Mouse (Mus musculus): ENCODE data around the gene Nubp1. TPM values are rescaled to one million over a fixed set of nuclear protein-coding genes. Genes with fewer than 3 reads are reported as not detected.

The Nubp1 gene
- polyA plus RNA-seq (2015; fragmentation: Nextera tagmentation; extraction: Ambion mirVana) = 46.3 and 54.1 TPM in 2 replicates

DNA sequence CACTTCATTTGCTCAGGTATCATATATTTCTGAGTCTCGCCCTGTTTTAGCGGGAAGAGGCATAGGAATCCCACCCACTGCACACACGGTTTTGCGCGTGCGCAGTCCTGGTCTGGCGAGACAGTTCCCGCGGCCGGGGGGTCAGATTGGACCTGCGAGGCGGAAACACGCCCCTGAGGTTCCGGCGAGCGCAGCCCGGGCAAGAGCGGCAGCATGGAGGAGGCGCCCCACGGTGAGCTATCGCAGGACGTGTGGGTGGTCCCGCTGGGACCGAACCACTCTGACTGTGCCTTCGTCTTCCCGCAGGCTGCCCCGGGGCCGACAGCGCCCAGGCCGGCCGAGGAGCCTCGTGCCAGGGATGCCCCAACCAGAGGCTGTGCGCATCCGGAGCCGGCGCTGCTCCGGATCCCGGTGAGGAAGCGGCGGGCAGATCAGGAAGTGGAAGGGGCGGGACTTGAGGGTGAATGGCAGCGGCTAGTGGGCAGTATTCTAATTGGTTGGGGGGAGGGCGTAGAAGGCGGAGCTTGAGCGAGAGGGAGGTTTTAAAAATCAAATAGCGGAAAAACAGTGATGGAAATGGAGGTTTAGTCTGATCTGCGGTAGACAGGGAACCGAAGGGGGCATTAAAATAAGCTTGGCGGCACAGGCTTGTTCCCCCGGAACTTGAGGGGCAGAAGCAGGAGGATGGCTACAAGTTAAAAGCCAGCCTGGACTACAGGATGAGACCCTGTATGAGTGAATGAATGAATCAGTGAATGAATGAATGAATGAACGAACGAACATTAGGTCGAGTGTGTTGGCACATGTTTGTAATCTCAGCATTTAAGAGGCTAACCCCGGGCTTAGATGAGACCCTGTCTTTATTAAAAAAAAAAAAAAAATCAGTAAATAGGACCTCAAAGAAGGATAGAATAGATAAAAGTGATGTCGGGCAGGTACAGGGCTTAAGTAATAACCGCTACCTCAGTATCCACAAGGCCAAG lies at the start of gene Nubp1:
Nubp1 (plus strand) TSS at position 185 of the 983 bp plus-strand sequence.
- peak; percentile 98 for ATAC-seq
- H3K4me3 ChIP-seq (ENCODE audit: low read length) = peak within 1 kb of the TSS; percentile 83
- H3K9ac ChIP-seq (ENCODE audit: low read depth, low read length) = peak within 1 kb of the TSS; percentile 86
- 0 out of 2 replicates have a peak, but pooled peaks cover 2% of the 10 kb centered on the region for H3K9me3 ChIP-seq (ENCODE audit: control insufficient read depth, low read length)
- WGBS = 2% methylated on average over 55 of the region's 56 CpGs
- peaks cover 5% of the 10 kb centered on the region; the same call in 1 of the 2 replicates for H3K27me3 ChIP-seq (replicated peaks; ENCODE audit: control insufficient read depth, insufficient read depth, low read length)
- H3K36me3 ChIP-seq (ENCODE audit: control insufficient read depth, insufficient read depth, low read length) = peaks cover 4% of the 10 kb centered on the region
- peaks cover 9% of the 10 kb centered on the region for H3K4me1 ChIP-seq (ENCODE audit: control insufficient read depth, insufficient read depth, low read depth, low read length)
- peak within 1 kb of the TSS; percentile 59 for H3K4me2 ChIP-seq (ENCODE audit: low read length)
- H3K27ac ChIP-seq (ENCODE audit: low read depth, low read length) = peak within 1 kb of the TSS; percentile 97

GRCm38 (mm10) chr16:10363061-10363460 lies 48.7 kb upstream of the Nubp1 start:
- Histone ChIP-seq H3K4me2 (ENCODE audit: low read length) (no peak overlapping the region), H3K27me3 (replicated peaks; ENCODE audit: control insufficient read depth, insufficient read depth, low read length) (no peaks in the 10 kb centered on the region), H3K36me3 (ENCODE audit: control insufficient read depth, insufficient read depth, low read length) (no peaks in the 10 kb centered on the region), H3K4me3 (ENCODE audit: low read length) (no peak overlapping the region), H3K9ac (ENCODE audit: low read depth, low read length) (no peak overlapping the region), H3K4me1 (ENCODE audit: control insufficient read depth, insufficient read depth, low read depth, low read length) (peaks cover under 1% of the 10 kb centered on the region; the same call in 1 of the 2 replicates), H3K27ac (ENCODE audit: low read depth, low read length) (no peak overlapping the region), H3K9me3 (ENCODE audit: control insufficient read depth, low read length) (no peaks in the 10 kb centered on the region)
- no peak for ATAC-seq
- WGBS = 43% methylated on average over 1 of the region's 1 CpGs

GRCm38 (mm10) chr16:10365796-10366195 lies 46.0 kb upstream of the Nubp1 start:
- Histone ChIP-seq H3K4me3 (ENCODE audit: low read length) (no peak overlapping the region), H3K4me1 (ENCODE audit: control insufficient read depth, insufficient read depth, low read depth, low read length) (peaks cover 2% of the 10 kb centered on the region; the same call in 1 of the 2 replicates), H3K9ac (ENCODE audit: low read depth, low read length) (no peak overlapping the region), H3K27me3 (replicated peaks; ENCODE audit: control insufficient read depth, insufficient read depth, low read length) (no peaks in the 10 kb centered on the region), H3K36me3 (ENCODE audit: control insufficient read depth, insufficient read depth, low read length) (no peaks in the 10 kb centered on the region), H3K27ac (ENCODE audit: low read depth, low read length) (peak overlapping the region; percentile 61), H3K4me2 (ENCODE audit: low read length) (no peak overlapping the region), H3K9me3 (ENCODE audit: control insufficient read depth, low read length) (no peaks in the 10 kb centered on the region)
- ATAC-seq = no peak
- WGBS = 83% methylated on average over 4 of the region's 4 CpGs

DNA sequence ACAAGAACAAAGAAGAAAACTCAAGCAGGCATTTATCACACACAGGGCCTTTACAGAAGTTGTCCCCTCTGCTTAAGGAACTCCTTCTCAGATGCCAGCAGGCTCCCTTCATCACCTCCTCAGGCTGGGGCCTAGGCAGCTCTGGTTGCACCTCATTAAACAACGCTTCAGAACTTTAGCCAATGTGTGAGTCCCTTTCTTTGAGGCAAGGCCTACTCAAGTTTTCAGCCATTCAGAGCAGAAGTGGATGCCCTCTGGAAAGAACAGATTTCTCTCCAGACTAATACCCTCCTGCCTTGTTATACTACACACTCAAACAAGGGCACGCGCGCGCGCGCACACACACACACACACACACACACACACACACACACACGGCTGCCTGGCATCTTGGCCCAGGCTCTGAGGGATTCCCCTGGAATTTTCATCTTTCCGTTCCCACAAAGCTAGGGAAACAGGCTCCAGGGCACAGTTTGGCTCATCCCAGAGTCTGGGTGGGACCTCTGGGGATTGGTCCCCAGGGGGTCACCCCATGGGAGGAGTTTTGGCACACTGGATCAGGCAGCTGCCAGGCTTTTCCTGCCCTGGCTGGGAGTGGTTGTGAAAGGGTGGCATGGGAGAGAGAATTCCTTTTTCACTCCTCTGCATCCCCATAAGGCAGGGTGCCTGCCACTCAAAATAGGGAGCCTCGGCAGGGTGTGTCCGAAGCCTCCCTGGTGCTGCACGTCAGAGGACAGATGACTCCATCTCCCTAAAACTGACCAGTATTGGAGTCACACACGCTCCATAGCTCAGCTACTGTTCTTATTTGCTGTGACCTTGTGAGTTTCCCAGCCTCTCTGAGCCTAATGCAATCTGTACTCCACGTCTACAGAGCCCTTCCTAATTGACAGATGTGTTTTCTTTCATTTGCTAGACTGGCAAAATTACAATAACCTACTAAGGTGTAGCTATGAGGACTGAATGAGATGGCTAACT lies 45.2 kb upstream of the Nubp1 start:
- ATAC-seq = peak; percentile 78
- Histone ChIP-seq H3K27ac (ENCODE audit: low read depth, low read length) (peak overlapping the region; percentile 61), H3K9ac (ENCODE audit: low read depth, low read length) (no peak overlapping the region), H3K36me3 (ENCODE audit: control insufficient read depth, insufficient read depth, low read length) (no peaks in the 10 kb centered on the region), H3K4me3 (ENCODE audit: low read length) (no peak overlapping the region), H3K27me3 (replicated peaks; ENCODE audit: control insufficient read depth, insufficient read depth, low read length) (no peaks in the 10 kb centered on the region), H3K4me1 (ENCODE audit: control insufficient read depth, insufficient read depth, low read depth, low read length) (peaks cover 2% of the 10 kb centered on the region; the same call in 1 of the 2 replicates), H3K4me2 (ENCODE audit: low read length) (no peak overlapping the region), H3K9me3 (ENCODE audit: control insufficient read depth, low read length) (no peaks in the 10 kb centered on the region)
- 71% methylated on average over 14 of the region's 14 CpGs for WGBS

DNA sequence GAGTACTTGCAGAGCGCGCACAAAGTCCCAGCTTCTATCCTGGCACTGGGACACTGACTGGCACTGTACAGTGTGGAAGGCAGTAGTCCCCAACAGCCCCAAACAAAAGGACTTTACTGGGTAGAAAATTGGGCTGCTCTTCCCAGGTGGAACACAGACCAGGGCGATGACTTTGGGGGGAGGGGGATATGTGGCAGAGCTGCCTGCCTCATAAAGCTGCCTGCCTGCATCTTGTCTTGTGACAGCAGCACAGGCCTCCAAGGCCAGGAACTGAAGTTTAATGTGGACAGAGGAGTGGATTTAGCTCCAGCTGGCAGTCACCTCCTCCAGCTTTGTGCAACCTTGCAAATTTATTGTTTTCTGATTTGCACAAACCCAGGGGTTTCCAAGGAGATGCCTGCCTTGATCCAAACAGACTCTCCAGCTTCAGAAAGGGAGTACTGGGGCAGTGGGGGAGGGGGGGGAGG lies 42.2 kb upstream of the Nubp1 start:
- no peaks in the 10 kb centered on the region for H3K36me3 ChIP-seq (ENCODE audit: control insufficient read depth, insufficient read depth, low read length)
- peak overlapping the region; percentile 61 for H3K27ac ChIP-seq (ENCODE audit: low read depth, low read length)
- no peaks in the 10 kb centered on the region for H3K9me3 ChIP-seq (ENCODE audit: control insufficient read depth, low read length)
- no peak overlapping the region for H3K4me3 ChIP-seq (ENCODE audit: low read length)
- H3K9ac ChIP-seq (ENCODE audit: low read depth, low read length) = no peak overlapping the region
- peaks cover 4% of the 10 kb centered on the region for H3K4me1 ChIP-seq (ENCODE audit: control insufficient read depth, insufficient read depth, low read depth, low read length)
- ATAC-seq = peak; percentile 85
- H3K27me3 ChIP-seq (replicated peaks; ENCODE audit: control insufficient read depth, insufficient read depth, low read length) = no peaks in the 10 kb centered on the region
- 41% methylated on average over 3 of the region's 3 CpGs for WGBS
- no peak overlapping the region for H3K4me2 ChIP-seq (ENCODE audit: low read length)

GRCm38 (mm10) chr16:10369996-10370395 lies 41.8 kb upstream of the Nubp1 start:
- Histone ChIP-seq H3K4me1 (ENCODE audit: control insufficient read depth, insufficient read depth, low read depth, low read length) (peaks cover 6% of the 10 kb centered on the region), H3K4me3 (ENCODE audit: low read length) (no peak overlapping the region), H3K27ac (ENCODE audit: low read depth, low read length) (peak overlapping the region; percentile 48; the same call in 1 of the 2 replicates), H3K27me3 (replicated peaks; ENCODE audit: control insufficient read depth, insufficient read depth, low read length) (no peaks in the 10 kb centered on the region), H3K9ac (ENCODE audit: low read depth, low read length) (no peak overlapping the region), H3K9me3 (ENCODE audit: control insufficient read depth, low read length) (no peaks in the 10 kb centered on the region), H3K4me2 (ENCODE audit: low read length) (no peak overlapping the region), H3K36me3 (ENCODE audit: control insufficient read depth, insufficient read depth, low read length) (no peaks in the 10 kb centered on the region)
- ATAC-seq = no peak
- 62% methylated on average over 1 of the region's 1 CpGs for WGBS

DNA sequence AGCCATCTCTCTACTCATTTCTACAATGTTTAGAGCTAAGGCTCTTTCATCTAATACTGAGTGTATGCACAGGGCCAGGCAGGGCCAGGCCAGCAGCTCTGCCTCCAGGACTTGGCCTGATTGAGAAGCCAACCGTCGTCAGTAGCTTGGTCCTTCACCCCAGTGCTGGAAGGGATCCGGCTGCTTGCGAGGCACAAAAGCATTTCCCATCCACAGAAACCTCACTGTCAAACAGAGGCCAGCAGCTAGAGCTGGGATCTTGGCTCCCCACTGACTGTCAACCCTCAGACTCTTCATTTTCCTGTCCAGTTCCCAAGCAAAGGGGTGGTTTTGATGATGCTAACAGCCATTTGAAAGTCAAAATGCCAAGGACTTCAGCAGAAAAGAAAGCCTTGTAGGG lies 39.4 kb upstream of the Nubp1 start:
- 78% methylated on average over 4 of the region's 4 CpGs for WGBS
- H3K4me1 ChIP-seq (ENCODE audit: control insufficient read depth, insufficient read depth, low read depth, low read length) = peaks cover 6% of the 10 kb centered on the region
- H3K9ac ChIP-seq (ENCODE audit: low read depth, low read length) = no peak overlapping the region
- no peaks in the 10 kb centered on the region for H3K27me3 ChIP-seq (replicated peaks; ENCODE audit: control insufficient read depth, insufficient read depth, low read length)
- H3K9me3 ChIP-seq (ENCODE audit: control insufficient read depth, low read length) = no peaks in the 10 kb centered on the region
- H3K27ac ChIP-seq (ENCODE audit: low read depth, low read length) = no peak overlapping the region
- no peaks in the 10 kb centered on the region for H3K36me3 ChIP-seq (ENCODE audit: control insufficient read depth, insufficient read depth, low read length)
- H3K4me3 ChIP-seq (ENCODE audit: low read length) = no peak overlapping the region
- ATAC-seq = no peak
- no peak overlapping the region for H3K4me2 ChIP-seq (ENCODE audit: low read length)

DNA sequence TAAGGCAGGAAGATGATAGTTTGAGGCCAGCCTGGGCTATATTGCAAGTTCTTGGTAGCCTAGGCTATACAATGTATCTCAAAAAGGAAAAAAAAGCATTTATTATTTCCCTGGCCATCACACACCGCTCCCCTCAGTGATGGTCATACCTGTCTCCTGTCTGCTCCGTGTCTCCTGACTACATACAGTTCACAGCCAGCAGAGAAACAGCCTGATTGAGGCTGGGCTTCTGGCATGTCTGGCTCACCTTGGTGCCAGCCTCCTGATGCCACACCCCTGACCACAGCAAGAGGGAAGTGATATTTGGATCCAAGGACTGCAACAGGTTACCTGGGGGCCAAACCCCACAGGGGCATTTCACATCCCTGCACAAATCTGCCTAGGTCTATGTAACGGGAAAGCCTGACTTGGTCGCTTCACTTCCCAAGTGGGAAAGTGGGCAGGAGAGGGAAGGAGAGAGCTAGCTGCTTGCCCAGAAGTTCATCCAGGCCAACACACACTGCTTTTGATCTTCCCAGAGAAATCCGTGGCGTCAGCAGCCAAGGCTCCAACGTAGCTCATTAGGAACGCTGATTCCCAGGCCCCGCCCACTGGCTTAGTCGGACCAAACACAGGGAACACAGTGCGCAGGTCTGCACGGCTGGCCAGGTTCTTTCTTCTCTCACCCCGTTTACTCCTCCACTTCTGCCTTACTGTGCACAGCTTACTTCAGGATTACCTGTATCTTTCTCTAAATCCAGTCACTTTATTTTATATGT lies 37.3 kb upstream of the Nubp1 start:
- Histone ChIP-seq H3K9ac (ENCODE audit: low read depth, low read length) (no peak overlapping the region; the same call in 1 of the 2 replicates), H3K27ac (ENCODE audit: low read depth, low read length) (0 out of 2 replicates have a peak overlapping the region, but pooled peaks have one; percentile 20), H3K4me2 (ENCODE audit: low read length) (peak overlapping the region; percentile 54), H3K27me3 (replicated peaks; ENCODE audit: control insufficient read depth, insufficient read depth, low read length) (no peaks in the 10 kb centered on the region), H3K9me3 (ENCODE audit: control insufficient read depth, low read length) (no peaks in the 10 kb centered on the region), H3K4me3 (ENCODE audit: low read length) (peak overlapping the region; percentile 21), H3K4me1 (ENCODE audit: control insufficient read depth, insufficient read depth, low read depth, low read length) (peaks cover 6% of the 10 kb centered on the region), H3K36me3 (ENCODE audit: control insufficient read depth, insufficient read depth, low read length) (no peaks in the 10 kb centered on the region)
- peak; percentile 86 for ATAC-seq
- 22% methylated on average over 13 of the region's 13 CpGs for WGBS

Data from hindbrain, embryonic 16.5 days (tissue).